Mouse (Mus musculus) mature B cell (primary cell): ENCODE measurements at regions not wholly inside any gene's neighbourhood (a gene's known extent, or its start where the extent isn't known, plus 50 kb on each side); places are given as distances from the start of the nearest gene placed in this dataset.
"Not testable (repeated sequence)": the region's sequence is repeated elsewhere in the genome, so short reads cannot be mapped to it uniquely, and the experiment has no call there.

Experiments
- in situ Hi-C: fragments of 300-500 bp; cut with MboI; formaldehyde crosslinking; loops from 2 replicates; pipeline ENCODE4 v1.14.3; 2019

DNA sequence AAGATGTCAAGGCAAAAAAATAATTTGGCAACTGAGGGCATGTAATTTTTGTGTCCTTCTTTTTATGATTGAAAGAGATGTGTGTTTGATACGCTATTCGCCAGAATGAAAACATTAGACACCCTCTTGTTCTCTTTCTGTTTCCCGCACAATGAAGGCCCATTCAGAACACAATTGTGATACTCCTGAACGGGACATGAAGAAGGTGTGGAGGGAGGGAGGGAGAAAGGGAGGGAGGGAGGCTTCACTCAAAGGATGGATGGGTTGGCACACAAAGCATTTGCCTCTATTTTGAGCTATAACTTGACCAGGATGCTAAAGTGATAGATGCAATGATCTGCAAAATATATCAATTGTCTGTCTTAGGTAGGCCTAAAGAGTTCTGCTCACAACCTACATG is 132.0 kb upstream of the Kiz start:
- in situ Hi-C loops: no loop called here

DNA sequence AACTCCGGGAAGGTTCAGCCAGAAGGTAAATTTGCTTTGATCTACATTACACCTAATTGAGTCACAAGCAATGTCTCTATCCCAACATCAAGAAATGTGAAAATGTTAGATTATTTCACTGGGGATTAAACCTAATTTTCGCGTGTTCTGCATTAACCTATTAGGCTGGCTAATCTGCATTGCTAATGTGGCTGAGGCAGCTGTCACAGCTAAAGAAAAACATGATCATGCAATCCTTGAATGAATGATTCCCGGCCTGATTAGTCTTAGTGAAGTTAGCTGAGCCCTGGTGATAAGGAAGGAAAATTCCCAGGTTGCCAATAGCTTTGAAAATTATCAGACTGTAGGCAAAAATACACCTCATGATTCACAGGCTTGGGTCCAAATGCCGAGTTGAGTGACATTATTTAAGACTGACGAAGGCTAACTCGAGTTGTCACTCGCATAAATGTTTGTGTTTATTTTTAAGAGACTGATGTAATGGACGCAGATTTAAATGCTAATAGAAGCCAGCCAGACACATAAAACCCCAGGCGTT is 131.5 kb upstream of the Kiz start:
- in situ Hi-C loops: no loop called here

DNA sequence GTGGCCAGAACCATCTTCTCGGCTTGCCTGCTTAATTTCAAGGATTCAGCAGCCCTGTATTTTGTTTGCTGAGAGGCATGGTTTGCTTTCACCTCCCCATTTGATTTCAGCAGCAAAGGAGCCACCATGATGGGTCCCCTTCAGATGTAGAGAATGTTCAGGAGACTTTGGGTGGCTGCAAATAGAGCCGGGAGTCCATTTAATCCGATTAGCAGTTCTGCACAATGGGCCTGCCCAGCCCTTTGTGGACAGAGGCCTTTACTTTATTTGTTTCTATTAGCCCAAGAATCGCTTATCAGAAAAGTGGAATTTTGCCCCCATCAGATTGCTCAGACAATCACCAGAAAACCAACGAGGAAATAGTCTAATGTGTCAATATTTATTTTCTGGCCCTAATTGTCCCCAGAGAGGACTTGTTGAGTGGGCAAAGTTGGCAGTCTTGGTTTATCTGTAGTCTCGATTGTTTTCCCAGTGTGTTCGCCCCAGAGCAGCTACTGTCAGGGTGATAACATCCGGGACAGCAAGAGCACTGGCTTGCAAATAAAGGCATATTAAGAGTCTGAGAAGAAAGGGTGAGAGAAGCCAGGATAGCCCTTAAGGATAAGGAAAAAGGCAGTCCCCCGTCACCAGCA is 130.6 kb upstream of the Kiz start:
- in situ Hi-C loops: no loop called here

DNA sequence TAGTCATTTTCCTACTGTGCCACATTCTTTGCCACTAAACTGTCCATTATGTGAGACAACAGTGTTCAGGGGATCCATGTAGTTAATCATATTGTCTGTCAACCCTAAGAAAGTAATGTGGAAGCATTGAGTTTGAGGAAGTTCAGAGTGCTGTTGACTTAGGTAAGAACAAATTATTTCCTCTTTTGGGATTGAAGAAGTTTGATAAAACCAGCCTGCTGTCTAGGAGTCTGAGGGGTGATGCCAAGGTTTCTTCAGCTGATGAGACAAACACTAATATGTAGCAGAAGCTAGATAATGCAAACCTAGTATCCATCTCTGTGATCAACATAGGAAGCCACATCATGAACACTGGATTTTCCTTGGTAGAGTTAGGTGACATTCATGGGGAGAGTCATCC is 127.0 kb upstream of the Kiz start:
- in situ Hi-C loops: no loop called here

DNA sequence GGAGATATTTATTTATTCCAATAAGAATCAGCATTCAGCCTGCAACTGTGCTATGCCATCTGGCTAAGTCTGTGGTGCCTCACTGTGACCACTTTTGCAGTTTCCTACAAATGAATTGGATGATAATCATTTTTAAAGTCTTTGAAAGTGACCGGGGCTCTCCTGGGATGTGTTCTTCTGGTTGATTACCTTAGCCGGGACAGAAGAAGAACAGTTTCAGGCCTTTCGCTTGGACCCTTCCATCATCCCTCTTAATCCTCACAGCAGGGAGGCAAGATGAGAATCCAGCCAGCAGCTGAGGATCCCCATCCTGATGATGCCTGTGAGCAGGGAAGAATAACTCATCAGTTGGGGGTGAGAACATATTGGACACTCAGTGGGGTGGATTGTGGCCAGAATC is 124.6 kb upstream of the Kiz start:
- in situ Hi-C loops: no loop called here

DNA sequence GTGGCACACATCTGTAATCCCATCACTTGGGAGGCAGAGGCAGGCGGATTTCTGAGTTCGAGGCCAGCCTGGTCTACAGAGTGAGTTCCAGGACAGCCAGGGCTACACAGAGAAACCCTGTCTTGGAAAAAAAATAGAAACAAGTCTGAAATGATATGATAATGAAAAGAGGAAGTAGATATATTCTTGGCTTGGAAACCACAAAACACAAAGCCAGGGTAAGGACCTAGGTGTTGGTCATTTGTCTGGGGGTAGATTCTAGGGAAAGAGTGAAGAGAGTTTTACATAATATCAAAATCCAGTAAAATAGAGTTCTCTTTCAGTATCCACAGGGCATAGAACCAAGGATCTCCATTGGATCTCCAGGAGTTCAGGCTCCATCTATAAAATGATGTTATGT is 122.8 kb upstream of the Kiz start:
- in situ Hi-C loops: not testable (repeated sequence)

DNA sequence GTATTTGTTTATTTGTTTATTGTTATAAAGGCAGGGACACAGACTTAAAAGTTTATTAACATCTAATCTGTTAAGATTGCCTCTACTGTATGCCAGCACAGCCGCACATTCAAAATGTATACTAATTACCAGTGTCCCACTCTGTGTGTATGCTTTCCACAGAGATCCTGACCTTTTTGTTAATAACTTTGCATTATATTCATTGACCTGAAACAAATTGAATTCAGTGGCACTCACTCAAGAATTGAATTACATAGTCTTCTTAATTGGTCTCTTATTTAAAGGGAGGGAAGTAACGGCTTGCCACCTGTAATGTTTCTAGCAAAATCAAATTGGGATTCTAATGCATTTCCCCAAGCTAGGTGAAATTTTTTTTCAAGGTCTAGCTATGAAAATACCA is 111.3 kb upstream of the Kiz start:
- in situ Hi-C loops: no loop called here

DNA sequence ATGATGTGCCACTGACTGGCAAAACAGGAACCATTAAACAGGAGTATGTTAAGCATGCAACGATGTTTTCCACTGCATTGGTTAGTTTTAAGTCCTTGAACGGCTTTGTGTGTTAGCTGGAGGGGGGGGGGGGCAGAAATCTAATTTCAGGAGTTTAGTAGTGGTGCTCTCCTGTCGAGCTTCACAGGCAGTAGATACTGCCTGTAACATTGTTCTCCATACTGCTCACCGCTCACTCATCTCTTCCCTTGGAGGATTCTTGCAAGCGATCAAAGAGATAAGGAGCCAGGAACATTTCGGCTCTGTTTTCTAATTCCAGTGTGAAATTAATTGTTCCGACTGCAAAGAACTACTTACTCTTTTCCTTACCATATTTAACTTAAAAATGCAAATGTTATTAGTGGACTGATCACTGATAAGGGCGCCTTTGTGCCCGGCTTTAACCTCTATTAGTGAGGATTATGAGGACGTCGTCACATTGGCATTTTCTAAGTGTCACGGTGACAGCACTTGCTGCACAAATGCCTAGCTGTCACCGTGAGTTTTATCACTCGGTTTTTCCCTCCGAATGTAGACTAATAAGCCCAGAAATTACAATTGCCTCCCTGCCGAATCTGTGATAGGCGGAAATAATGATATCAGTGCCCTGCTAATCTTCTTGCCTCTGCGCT is 110.5 kb upstream of the Kiz start:
- in situ Hi-C loops: no loop called here

DNA sequence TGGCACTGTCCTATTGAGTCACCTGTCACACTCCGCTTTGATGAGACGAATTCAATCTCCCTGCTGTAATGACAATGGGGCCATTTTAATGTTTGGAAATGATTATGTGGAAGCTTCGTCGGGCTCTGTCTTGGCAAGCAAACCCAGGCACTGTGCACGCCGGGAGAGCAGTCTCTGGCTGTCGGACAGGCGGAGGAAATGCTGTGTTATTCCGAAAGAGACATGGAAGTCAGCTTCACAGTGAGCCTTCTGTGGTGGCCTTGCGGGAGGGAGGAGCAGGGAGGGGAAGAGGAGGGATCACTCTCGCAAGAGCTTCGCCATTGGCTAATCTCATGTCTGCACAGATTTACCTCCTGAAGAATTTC is 110.0 kb upstream of the Kiz start:
- in situ Hi-C loops: no loop called here

DNA sequence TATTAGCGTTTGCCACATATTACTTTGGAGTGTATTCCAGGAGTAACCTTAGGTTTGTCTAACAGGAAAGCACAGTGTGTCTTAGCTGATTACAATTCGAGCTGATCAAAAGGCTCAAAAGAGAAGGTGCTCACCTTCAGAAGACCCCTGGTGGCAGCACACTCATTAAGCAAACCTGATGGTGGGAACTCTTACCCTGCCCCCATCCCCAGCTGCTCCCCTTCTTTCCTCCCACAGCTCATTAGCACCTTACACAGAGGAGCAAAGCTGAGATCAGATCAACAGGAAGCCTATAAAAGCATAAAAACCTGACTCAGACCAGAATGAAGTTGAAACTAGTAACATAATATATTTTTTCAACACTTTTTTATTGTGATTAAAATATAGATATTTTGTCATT is 101.7 kb upstream of the Kiz start:
- in situ Hi-C loops: no loop called here

DNA sequence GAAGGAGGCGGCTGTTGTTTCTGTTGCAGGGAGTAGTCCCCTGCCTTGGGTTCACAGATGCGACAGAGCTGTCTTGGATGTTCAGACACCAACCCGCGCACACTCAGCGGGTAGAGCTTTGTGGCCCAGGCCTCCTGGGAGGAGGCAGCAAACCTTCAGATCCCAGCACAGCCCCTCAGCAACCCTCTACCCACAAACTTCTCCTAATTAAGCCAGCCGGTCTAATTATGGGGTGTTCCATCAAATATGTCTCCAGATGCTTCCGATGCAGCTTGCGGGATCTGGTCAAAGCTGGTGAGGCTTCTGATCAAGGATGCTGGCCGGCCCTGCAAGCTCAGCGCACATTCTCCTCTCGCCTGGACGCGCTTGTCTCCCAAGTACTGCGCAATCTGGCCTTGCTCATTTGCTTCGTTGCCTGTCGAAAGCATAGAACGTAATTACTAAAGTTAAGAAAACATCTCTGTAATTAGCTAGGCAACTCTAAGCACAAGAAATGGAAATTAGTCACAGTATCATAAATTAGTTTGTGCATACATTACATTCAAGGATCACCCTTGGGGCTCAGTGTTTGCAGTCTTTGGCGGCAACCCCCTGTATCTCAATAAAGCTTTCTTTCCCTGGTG is 92.0 kb upstream of the Kiz start:
- in situ Hi-C loops: no loop called here

DNA sequence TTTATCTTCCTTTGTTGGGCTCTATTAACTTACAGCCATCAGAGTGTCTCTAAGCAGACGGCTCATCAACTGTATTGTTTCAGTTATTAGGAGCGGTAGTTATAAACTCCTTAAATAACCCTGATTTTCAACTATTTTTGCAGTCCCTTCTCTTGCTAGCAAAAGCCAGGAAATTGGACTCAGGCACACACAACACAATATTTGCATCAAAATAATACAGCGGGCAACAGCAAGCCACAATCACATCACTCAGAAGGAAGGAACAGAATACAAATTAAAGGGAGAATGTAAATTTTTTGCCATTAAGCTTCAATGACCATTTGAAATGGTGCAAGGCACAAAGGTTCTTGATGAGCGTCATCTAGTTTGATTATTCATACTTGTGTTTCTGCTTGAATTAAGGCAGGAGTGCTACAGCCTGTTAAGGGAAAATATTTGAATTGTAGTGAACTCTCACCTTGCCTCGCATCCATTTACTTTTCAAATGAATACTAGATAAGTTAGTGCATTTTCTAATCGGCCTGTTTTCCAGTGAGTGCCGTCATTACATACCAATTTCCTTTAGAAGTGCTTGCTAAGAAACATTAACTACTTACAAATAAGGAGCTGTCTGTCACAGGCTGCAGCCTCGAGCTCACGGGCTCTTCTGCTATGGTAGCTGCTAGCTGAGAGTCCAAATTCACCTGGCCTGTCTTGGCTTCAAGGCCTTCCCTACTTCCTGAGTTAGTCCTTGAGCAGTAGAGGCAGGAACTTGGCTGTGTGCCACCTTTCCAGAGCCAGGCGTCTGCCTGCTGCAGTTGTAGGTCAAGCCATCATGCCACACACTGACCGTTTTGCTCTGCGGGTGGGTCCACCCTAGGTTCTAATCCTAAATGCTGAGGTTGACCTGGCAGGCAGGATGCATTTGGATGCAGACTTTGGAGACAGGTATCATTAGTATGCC is 91.1 kb upstream of the Kiz start:
- in situ Hi-C loops: no loop called here

DNA sequence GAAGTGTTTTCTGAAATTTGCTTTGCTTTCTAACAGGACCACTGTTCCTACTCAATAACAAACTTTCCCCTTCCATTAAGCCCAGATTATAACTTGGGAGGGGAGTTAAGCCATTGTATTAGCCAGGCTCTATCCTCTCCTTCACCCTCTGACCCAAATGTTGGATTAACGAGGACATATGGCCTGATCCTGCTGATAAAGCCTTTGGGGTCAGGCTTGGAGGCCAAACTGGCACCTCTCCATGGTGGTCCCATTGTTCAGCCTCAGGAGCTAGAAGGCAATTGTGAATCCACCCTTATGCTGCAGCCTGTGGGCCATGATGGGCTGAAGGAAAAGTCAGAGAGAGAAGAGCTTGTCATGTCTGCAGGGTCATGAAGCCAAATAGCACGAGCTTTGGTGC is 80.8 kb upstream of the Kiz start:
- in situ Hi-C loops: no loop called here

DNA sequence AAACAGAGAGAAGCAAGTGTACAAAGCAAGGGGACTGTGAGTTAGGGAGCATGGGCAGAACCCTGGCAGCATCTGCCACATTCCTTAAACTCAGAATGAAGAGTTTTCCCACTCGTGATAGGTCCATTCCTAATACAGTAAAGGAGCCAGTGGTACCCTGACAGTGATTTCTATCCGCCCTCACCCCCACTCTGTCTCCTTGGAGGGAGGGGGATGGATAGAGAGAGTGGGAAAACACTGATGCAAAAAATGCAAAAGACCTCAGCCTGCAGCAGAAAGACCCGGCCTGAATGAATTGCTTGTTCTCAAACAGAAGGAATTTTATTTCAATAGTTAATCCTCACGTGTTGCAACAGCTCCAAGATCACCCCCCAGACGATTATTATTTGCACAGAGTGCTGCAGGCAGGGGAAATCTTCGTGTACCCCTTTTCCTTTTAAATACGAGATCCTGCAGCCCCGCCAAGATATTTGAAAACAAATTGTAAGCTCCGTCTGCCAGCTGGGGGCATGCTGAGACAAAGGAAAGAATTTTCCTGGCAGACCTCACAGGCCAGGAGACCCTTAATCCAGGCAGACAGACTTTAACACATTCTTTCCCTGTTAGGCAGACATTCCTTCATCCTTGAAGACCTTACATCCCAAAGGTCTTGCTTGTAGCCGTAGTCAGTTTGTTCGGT is 68.4 kb upstream of the Kiz start:
- in situ Hi-C loops: no loop called here

DNA sequence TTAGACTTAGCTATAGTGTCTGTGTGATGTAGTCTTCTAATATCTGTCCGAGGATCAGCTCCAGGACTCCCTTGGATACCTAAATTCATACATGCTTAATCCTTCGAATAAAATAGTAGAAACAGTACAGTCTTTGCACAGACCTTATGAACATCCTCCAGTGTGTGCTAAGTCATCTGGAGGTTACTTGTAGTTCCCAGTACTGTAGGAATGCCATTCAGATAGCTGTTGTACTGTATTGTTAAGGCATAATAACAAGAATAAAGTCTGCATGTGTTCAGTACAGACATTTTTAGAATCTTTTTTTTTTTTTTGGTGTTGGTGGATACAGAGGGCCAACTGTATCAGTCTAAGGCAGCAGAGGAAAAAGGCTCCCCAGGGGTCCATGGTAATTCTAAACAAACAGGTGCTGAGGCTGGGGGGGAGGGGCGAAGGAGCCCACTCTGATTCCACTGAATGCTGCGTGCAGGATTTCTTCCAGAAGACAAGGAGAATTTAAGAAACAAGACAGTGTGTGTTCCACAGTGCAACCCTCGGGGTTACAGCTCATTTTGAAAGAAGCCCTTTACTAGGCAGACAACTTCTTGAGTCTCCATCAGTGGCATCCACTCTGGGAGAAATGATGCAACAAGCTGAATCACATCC is 67.7 kb upstream of the Kiz start:
- in situ Hi-C loops: no loop called here

DNA sequence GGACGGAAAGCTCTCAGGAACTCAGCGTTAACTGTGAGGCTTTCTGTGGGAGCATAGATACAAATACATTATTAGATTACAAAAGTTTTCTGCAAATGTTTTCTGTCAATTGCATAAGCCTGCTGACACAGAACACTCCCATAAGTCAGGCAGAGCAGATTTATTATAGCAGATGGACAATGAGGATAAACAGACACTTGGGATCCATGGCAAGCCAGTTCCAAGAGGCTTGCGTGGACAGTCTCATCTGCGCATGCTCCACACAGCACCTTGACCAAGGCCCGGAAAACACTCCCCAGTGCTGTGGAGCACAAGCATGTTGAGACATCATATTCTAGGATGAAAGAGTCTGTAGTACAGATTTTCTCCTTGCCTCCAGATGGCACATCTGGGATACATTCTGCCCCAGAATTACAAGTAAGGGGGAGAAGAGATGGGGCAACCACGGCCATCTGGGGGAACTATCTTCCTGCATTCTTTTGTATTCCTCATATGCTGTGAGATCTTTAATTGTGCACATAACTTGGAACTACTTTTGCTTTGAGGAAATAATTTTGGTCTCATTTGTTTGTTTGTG is 62.7 kb upstream of the Kiz start:
- in situ Hi-C loops: no loop called here

DNA sequence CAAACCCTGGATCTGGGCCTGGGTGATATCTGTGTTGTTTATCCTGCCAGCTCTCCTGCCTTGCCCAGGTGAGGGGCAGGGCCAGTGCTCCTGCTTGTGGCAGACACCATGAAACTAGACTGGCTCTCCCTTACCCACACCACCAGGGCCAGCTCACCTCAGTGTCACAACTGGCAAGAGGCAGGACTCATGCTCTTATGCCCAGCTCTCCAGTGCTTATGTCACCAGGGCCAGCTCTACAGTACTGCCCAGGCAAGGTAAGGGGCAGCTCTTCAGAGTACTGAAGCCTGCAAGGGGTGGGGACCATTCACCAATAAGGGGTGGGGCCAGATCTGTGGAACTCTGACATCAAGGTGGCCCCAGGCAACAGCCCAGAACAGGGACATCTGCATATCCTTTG is 52.7 kb upstream of the Kiz start:
- in situ Hi-C loops: no loop called here
